Mouse (Mus musculus): ENCODE measurements at regions not wholly inside any gene's neighbourhood (a gene's known extent, or its start where the extent isn't known, plus 50 kb on each side); places are given as distances from the start of the nearest gene placed in this dataset.

DNA sequence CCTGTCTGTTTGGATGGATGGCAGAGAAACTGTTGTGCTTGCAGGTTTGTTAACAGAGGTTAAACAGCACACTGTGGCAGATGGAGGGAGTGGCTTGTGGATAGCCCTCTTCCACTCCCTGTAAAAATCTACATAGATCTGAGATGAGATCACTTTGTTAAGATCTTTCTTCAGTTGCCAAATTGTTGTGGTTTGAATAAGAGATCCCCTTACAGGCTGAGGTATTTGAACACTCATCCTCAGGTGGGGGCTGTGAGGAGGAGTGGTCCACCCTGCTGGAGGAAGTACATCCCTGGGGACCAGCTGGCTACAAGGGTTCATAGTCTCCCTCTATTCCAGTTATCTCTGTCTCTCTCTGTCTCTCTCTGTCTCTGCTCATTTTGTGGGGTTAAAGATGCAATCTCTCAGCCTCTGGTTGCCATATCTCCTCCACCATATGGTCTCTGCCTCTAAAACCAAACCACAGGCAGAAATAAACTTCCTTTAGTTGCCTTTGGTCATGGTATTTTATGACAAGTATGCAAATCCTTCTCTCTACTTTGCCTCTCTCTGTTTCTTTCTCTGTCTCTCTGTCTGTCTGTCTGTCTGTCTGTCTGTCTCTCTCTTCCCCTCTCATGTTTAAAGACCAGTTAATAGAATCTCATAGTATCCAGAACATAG is 194.0 kb upstream of the Tgfbr2 start:
- no peak for DNase-seq (ENCODE audit: low spot score in 2 of 2)

GRCm38 (mm10) chr9:116366713-116367112 is 191.6 kb upstream of the Tgfbr2 start:
- no peak for DNase-seq (ENCODE audit: low spot score in 2 of 2)

- DNase-seq (ENCODE audit: low spot score in 2 of 2) = no peak
Measured at GRCm38 (mm10) chr9:116366193-116366592, 191.0 kb upstream of the Tgfbr2 start.

DNA sequence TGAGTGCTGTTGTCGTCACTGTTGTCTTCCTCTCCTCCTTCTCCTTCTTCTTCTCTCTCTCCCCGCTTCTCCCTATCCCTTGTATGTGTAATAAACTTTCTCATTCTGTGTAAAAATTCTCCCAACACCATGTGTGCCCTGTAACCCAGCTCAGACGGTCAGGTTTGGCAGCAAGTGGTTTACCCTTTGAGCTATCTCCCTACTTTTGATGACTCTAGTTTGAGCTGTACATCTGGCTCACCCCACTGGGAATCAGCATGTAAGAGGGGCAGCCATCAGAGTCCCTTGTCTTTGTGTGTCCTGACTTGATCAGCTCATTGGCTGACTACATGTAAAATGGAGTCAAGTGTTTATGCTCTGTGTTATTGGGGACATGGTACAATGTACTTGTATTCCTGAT is 190.5 kb upstream of the Tgfbr2 start:
- no peak for DNase-seq (ENCODE audit: low spot score in 2 of 2)

- DNase-seq (ENCODE audit: low spot score in 2 of 2) = no peak
Measured at GRCm38 (mm10) chr9:116365016-116365685, 190.0 kb upstream of the Tgfbr2 start.

DNA sequence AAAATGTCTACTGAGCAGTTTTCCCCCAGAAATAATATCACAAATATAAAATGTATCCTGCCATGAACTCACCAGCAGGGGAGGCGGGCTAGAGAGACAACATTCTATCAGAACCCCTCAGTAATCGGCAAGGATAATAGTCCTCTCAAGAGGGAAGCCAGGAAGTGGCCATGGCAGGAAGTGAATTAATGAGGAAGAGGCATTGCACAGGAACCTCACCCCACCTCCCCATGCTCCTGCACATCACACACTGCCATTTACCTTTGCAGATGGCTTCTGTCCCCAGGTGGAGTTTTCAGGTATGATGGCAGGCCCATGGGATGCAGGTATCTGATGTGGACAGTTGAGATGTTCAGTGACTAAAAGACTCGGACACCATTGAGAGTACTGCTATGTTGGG is 185.9 kb upstream of the Tgfbr2 start:
- no peak for DNase-seq (ENCODE audit: low spot score in 2 of 2)

DNA sequence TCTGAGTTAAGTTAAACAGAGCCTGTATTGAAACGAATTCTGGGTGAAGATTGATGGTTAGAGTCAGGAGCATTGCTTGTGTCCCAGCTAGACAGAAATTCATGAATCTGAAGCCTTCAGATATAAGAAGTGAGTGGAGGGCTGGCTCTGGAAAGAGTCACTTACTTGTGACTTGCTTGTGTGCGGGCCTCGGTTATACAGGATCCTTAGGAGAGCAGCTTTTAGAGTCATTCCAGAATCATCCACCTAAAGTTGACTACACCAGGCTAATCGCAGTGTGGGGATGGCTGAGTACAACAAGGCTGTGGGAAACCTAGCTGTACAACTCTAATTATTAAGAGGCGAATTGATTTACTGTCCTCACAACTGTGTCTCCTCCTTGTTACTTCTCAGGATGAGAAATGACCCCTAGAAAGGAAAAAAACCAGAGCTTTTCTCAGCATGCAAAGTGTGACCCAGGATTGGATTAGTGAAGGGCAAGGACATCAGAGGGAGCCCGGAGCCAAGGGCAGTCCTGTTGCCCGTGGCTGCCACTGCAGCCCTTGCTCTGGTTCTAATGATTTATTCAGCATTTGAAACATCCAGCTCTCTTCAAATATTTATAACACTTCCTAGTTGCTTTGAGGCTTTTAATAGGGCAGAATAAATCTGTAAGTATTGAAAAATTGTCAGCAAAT is 179.0 kb upstream of the Tgfbr2 start:
- DNase-seq (ENCODE audit: low spot score in 2 of 2) = no peak

- no peak for DNase-seq (ENCODE audit: low spot score in 2 of 2)
Measured at GRCm38 (mm10) chr9:116352801-116353494, 177.8 kb upstream of the Tgfbr2 start.

DNA sequence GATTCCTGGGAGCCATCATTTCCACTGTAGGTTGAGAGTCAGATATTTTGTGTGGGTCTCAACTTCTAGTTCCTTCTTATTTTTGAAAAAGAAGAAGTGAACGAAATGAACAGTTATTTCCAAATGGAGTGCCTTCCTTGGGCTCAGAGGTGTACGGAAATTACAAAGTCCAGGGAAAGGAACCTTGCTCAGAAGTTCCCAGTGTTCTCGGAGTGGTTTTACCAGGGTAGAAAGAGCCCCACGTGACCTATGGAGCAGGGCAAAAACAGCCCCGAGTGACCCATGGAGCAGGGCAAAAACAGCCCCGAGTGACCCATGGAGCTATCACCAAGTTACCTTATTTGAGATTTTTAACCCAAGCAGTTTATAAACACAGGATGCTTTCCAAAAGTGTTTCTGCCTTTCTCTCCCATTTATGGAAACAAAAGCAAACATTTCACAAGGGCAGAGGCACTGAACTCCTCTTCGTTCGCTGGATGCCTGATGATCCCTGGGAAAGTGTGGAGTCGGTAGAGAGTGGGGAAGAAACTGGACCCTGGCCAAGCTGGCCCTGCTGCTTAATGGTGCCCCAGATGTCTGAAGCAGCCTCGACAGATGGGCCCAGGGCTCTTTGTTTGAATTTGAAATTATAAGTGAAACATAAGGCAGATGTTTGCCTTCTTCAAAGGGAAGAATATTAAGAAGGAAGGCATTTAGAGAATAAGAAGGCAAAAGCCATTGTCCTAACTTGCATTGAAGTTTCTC is 175.8 kb upstream of the Tgfbr2 start:
- DNase-seq (ENCODE audit: low spot score in 2 of 2) = no peak

- no peak for DNase-seq (ENCODE audit: low spot score in 2 of 2)
Measured at GRCm38 (mm10) chr9:116347021-116347420, 171.9 kb upstream of the Tgfbr2 start.

- DNase-seq (ENCODE audit: low spot score in 2 of 2) = no peak
Measured at GRCm38 (mm10) chr9:116346495-116346894, 171.3 kb upstream of the Tgfbr2 start.

- DNase-seq (ENCODE audit: low spot score in 2 of 2) = no peak
Measured at GRCm38 (mm10) chr9:116343086-116343481, 167.9 kb upstream of the Tgfbr2 start.

GRCm38 (mm10) chr9:116342446-116343085 is 167.4 kb upstream of the Tgfbr2 start:
- DNase-seq (ENCODE audit: low spot score in 2 of 2) = no peak

DNA sequence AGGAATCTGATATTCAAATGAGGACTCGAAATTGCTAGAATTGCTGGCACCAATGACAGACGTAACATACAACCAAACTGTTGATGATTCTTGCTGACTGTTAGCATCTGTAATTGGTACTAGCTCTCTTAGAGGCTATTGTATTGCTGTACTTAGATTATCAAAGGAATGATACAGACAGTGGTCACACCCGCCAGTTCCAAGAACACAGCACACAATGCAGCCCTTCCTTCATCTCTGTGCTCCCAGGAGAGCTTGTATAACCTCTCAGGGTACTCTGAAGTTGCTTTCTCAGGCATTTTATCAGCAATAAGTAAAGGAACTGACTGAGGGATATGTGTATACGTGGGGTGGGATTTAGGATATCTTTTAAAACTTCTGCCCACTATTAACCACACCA is 166.8 kb upstream of the Tgfbr2 start:
- no peak for DNase-seq (ENCODE audit: low spot score in 2 of 2)

GRCm38 (mm10) chr9:116340952-116341351 is 165.8 kb upstream of the Tgfbr2 start:
- no peak for DNase-seq (ENCODE audit: low spot score in 2 of 2)

DNA sequence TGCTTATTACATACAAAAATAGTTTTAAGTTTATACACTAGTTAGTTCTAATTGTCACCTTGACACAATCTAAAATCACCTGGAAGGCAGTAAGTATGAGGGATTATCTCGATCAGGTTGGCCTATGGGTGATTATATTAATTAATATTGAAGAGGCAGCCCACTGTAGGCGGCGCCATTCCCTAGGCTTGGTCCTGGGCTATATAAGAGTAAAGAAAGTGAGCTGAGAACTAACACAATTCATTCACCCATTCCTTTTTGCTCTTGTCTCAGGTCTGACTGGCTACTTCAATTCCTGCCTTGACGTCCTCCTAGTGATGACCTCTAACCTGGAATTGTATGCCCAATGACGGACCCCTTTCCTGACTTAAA is 163.6 kb upstream of the Tgfbr2 start:
- no peak for DNase-seq (ENCODE audit: low spot score in 2 of 2)

DNA sequence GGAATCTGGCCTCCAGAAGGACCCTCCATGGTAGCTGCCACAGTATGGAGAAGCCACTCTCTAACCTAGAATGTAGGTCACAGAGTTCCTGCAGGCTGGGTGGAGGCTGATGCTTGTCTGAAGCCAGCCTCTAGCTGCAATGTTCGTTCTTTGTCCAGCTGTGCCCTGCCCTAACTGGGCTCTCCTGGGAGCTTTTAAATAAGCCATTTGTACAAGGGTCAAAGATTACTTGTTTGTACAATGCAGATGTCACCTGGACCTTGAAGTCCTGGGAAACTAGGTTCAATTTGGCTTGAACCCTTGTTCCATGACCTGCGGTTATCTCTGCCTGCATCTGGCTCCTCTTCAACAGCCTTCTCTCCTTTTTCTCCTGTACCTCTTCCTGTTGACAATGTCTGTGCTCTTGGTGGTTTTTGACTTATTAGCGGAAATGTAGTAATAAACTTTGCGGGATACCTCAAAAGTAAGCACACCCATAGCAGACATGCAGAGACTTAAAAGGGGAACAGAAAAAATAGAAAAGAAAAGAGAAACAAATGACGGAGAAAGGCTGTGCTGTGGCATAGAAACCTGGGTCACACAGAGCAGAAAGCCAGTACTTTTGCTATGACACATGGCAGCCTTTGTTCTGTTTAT is 163.1 kb upstream of the Tgfbr2 start:
- no peak for DNase-seq (ENCODE audit: low spot score in 2 of 2)

- DNase-seq (ENCODE audit: low spot score in 2 of 2) = no peak
Measured at GRCm38 (mm10) chr9:116337446-116338010, 162.4 kb upstream of the Tgfbr2 start.

DNA sequence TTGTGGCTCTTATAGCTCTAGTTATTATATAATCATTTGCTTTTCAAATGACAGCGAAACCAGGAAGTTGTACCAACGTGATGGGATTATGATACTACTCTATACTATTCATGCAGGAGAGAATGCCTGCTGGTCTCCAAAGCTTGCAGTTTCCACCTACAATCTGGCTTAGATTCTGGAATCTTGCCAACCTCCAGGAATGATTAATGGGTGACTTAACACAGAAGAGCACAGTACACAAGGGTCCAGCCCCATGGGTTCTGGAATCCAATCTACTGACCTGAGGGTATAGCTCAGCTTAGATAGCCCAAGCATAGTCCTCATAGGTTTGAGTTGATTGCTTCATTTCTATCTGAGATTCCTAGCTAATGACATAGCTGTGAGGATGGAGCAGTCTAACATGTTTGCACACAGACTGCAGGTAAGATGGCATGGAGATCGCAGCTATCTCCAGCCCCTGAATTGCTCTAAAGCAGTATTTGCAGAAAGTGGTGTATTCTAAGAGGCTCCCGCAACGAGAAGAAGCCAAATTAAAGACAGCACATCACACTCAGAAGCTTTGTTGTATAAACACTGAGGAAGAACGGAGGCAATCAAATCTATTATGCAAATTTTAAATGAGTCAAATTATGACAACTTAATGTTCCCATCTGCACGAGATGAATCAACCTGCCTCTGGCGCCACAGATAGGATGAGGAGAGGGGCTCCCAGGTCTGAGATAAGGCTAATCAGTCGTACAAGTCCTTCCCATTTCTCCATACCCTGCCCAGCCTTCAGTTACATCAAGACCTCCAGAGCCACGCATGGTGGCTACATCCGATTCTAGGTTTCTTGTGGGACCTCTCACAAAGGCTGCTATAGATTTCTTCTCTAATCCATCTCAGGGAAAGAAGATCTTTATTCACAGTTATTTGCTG is 160.7 kb upstream of the Tgfbr2 start:
- DNase-seq (ENCODE audit: low spot score in 2 of 2) = no peak
